Mouse (Mus musculus) heart, adult 2 months (tissue): ENCODE measurements at regions not wholly inside any gene's neighbourhood (a gene's known extent, or its start where the extent isn't known, plus 50 kb on each side); places are given as distances from the start of the nearest gene placed in this dataset.

Experiments used
- CTCF ChIP-seq: fragments of 200-600 bp; IDR thresholded peaks from 2 replicates; pipeline ENCODE4 v1.8.1; 2022; ENCODE audit warnings: antibody characterized with exemption, mild to moderate bottlenecking, moderate library complexity
- EP300 ChIP-seq: fragments of 200-500 bp; IDR thresholded peaks from 2 replicates; pipeline ENCODE4 v1.6.1; 2011; ENCODE audit warnings: low read depth, low read length, control low read depth; ENCODE audit not compliant: insufficient read depth
- POLR2A ChIP-seq: fragments of 200-500 bp; IDR thresholded peaks from 2 replicates; pipeline ENCODE4 v1.6.1; 2011; ENCODE audit warnings: mild to moderate bottlenecking, low read depth, low read length, control low read depth; ENCODE audit not compliant: insufficient read depth

DNA sequence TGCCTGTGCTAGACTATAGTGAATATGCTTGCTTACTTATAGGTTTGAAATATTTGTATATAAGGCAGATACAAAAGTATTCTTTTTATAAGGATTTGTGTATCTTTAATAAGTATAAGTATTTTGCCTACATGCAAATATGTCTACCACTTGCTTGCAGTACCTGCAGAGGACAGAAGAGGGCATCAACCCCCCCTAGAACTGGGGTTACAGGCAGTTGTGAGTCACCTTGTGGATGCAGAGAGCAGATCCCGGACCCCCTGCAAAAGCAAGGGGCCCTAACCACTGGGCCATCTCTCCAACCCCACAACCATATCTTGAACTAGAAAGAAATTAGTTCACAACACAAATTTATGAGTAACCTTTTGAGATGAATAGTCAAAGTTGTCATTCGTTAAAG lies 91.3 kb upstream of the Phactr1 start:
- TF ChIP-seq EP300 (no peak), POLR2A (no peak), CTCF (peak; percentile 19; the same call in 1 of the 2 replicates)
